Mouse (Mus musculus): Measurements from ENCODE around the gene Tcl1b2.

GRCm38 (mm10) chr12:105158842-105159241, 13.0 kb downstream of the Tcl1b2 start:
- TF ChIP-seq CTCF (conservative IDR thresholded peaks at IDR 0.05; ENCODE audit: insufficient read depth, insufficient read length, low read depth, low read length), result no peak
- no peak for TF ChIP-seq POLR2A (IDR thresholded peaks at IDR 0.05; ENCODE audit: low read depth, low read length)

Data from kidney, adult 2 months (tissue).